Mouse (Mus musculus): ENCODE measurements around the gene Fam234b.

DNA sequence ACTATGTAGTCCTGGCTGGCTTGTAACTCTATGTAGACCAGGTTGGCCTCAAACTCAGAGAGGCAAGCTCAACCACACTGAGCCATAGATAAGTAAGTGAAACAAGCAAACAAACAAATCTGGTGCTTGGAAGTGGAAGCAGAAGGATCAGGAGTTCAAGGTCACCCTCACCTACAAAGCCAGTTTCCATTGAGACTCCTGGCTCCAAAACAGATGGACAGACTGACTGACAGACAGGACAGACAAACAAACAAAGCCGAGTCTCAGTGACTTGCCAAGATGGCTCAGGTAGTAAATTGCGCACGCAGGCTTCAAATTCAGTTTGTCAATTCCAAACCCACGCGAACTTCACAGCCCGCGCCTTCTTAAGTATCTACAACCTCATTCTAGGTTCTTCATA, 331 bp upstream of the Fam234b start:
- TF ChIP-seq CTCF (conservative IDR thresholded peaks at IDR 0.05; ENCODE audit: low read length) = no peak
- no peak for TF ChIP-seq POU5F1 (IDR thresholded peaks at IDR 0.05; ENCODE audit: borderline replicate concordance, low read length)

All from E14TG2a.4 (cell line).